Mouse (Mus musculus): Measurements from ENCODE around the gene Arhgap35. TPM values are rescaled to one million over a fixed set of nuclear protein-coding genes. Genes with fewer than 3 reads are reported as not detected.

Gene Arhgap35
- total RNA-seq, 4 experiments from 2014 or later = 18.1 to 27.8 (median 23.0) TPM

- no peak for DNase-seq (ENCODE audit: low spot score in 2 of 2)
These were observed 146.7 kb downstream of the Arhgap35 start for GRCm38 (mm10) chr7:16468115-16468514.

- no peak for DNase-seq (ENCODE audit: low spot score in 2 of 2)
These were observed 148.2 kb downstream of the Arhgap35 start for GRCm38 (mm10) chr7:16466565-16466964.

GRCm38 (mm10) chr7:16465568-16465967 lies 149.2 kb downstream of the Arhgap35 start:
- no peak for DNase-seq (ENCODE audit: low spot score in 2 of 2)

- peak in 1 of 2 experiments; percentile 37 for DNase-seq (ENCODE audit: low spot score in 2 of 2)
These were observed 149.6 kb downstream of the Arhgap35 start for GRCm38 (mm10) chr7:16465160-16465559.

GRCm38 (mm10) chr7:16463214-16463613 lies 151.6 kb downstream of the Arhgap35 start:
- DNase-seq (ENCODE audit: low spot score in 2 of 2) = peak; percentile 44 to 58

GRCm38 (mm10) chr7:16461705-16462104 lies 153.1 kb downstream of the Arhgap35 start:
- DNase-seq (ENCODE audit: low spot score in 2 of 2) = no peak

GRCm38 (mm10) chr7:16461151-16461550 lies 153.6 kb downstream of the Arhgap35 start:
- no peak for DNase-seq (ENCODE audit: low spot score in 2 of 2)

GRCm38 (mm10) chr7:16460566-16460965 lies 154.2 kb downstream of the Arhgap35 start:
- DNase-seq (ENCODE audit: low spot score in 2 of 2) = no peak

GRCm38 (mm10) chr7:16456289-16456688 lies 158.5 kb downstream of the Arhgap35 start:
- DNase-seq (ENCODE audit: low spot score in 2 of 2) = no peak

GRCm38 (mm10) chr7:16455016-16455415 lies 159.8 kb downstream of the Arhgap35 start:
- DNase-seq (ENCODE audit: low spot score in 2 of 2) = no peak

GRCm38 (mm10) chr7:16453118-16453711 lies 161.6 kb downstream of the Arhgap35 start:
- no peak for DNase-seq (ENCODE audit: low spot score in 2 of 2)

GRCm38 (mm10) chr7:16452587-16453073 lies 162.2 kb downstream of the Arhgap35 start, which contains the start of gene Tmem160:
Gene Tmem160, plus strand, starts transcription at chr7:16452779.
- DNase-seq (ENCODE audit: low spot score in 2 of 2) = peak; percentile 84 to 90

- no peak for DNase-seq (ENCODE audit: low spot score in 2 of 2)
These were observed 163.1 kb downstream of the Arhgap35 start for GRCm38 (mm10) chr7:16451656-16452055.

Other genes with a start within 250 kb of the Arhgap35 start
- 10 to 100 TPM; 25.0 to 30.6 (median 26.9) TPM for gene Sae1, start 227.2 kb downstream of the Arhgap35 start, total RNA-seq (2022)
- gene Zc3h4, start 214.1 kb downstream of the Arhgap35 start, total RNA-seq (2022) = 10 to 100 TPM; 23.1 to 28.9 (median 26.7) TPM
- 10 to 100 TPM; 54.7 to 73.2 (median 60.1) TPM for gene Tmem160, start 162.2 kb downstream of the Arhgap35 start, total RNA-seq (2022)
- gene Npas1, start 137.3 kb downstream of the Arhgap35 start, total RNA-seq (2022) = not detected
- not detected for gene Ceacam15, start 60.7 kb upstream of the Arhgap35 start, total RNA-seq (2022)
- gene Ceacam9, start 106.9 kb upstream of the Arhgap35 start, total RNA-seq (2022) = not detected
- 10 to 100 TPM; 37.0 to 54.4 (median 47.1) TPM for gene Ap2s1, start 123.4 kb upstream of the Arhgap35 start, total RNA-seq (2022)
- gene Slc1a5, start 166.3 kb upstream of the Arhgap35 start, total RNA-seq (2022) = 10 to 100 TPM in 3 of 4 experiments, 1 to 10 TPM in 1; 8.7 to 30.2 (median 14.9) TPM
- gene Strn4, start 200.9 kb upstream of the Arhgap35 start, total RNA-seq (2022) = 10 to 100 TPM; 11.0 to 15.6 (median 14.0) TPM
- gene Fkrp, start 201.7 kb upstream of the Arhgap35 start, total RNA-seq (2022) = 10 to 100 TPM; 55.5 to 67.9 (median 62.9) TPM
- 1 to 10 TPM; 2.5 to 4.1 (median 3.4) TPM for gene Prkd2, start 227.9 kb upstream of the Arhgap35 start, total RNA-seq (2022)